Mouse (Mus musculus) G1E (cell line): ENCODE data around the gene Samd5. TPM values are rescaled to one million over a fixed set of nuclear protein-coding genes. Genes with fewer than 3 reads are reported as not detected.

Experiments used
- ATAC-seq: 2 replicates; pipeline ENCODE4 v1.8.0; 2016; ENCODE audit warnings: mild to moderate bottlenecking; ENCODE audit not compliant: insufficient number of reproducible peaks, poor library complexity, low FRiP score, severe bottlenecking; ENCODE audit errors: extremely low read depth
- DNase-seq: peaks from one replicate; pipeline ENCODE4 v3.0.0; 2012; ENCODE audit warnings: low spot score
- H3K27me3 ChIP-seq: 2 replicates; pipeline ENCODE4 v1.6.1; 2012; ENCODE audit warnings: mild to moderate bottlenecking, low read length, inconsistent platforms; ENCODE audit not compliant: insufficient read depth
- H3K36me3 ChIP-seq: replicated peaks from 2 replicates; pipeline ENCODE3; 2012; ENCODE audit warnings: mild to moderate bottlenecking, inconsistent platforms
- H3K4me1 ChIP-seq: 2 replicates; pipeline ENCODE4 v1.6.1; 2012; ENCODE audit warnings: low read depth, low read length, inconsistent platforms, mixed read lengths; ENCODE audit not compliant: insufficient read depth
- H3K4me3 ChIP-seq: 2 replicates; pipeline ENCODE4 v1.5.1; 2012; ENCODE audit warnings: low read depth, mild to moderate bottlenecking, inconsistent platforms, low read length, moderate library complexity, mixed read lengths
- H3K9me3 ChIP-seq: replicated peaks from 2 replicates; pipeline ENCODE4 v1.6.1; 2012; ENCODE audit warnings: inconsistent platforms
- CTCF ChIP-seq: IDR thresholded peaks from 2 replicates; pipeline ENCODE4 v1.5.1; 2012; ENCODE audit warnings: low read depth, low read length, inconsistent platforms, mixed read lengths
- GATA1 ChIP-seq: IDR thresholded peaks from 2 replicates; pipeline ENCODE4 v1.6.1; 2012; ENCODE audit warnings: borderline replicate concordance, low read length, inconsistent platforms, mixed read lengths
- GATA2 ChIP-seq: IDR thresholded peaks from 2 replicates; pipeline ENCODE4 v1.6.1; 2012; ENCODE audit warnings: low read depth, low read length, inconsistent platforms, borderline replicate concordance
- POLR2AphosphoS5 ChIP-seq: IDR thresholded peaks from 2 replicates; pipeline ENCODE4 v1.6.1; 2012; ENCODE audit warnings: low read depth, low read length, inconsistent platforms; ENCODE audit not compliant: insufficient replicate concordance
- TAL1 ChIP-seq: conservative IDR thresholded peaks from 2 replicates; pipeline ENCODE4 v1.6.1; 2012; ENCODE audit warnings: low read depth, low read length, inconsistent platforms, mixed read lengths
- polyA plus RNA-seq: library from polyadenylated mRNA; stranded (reverse); fragments of >175 nt; gene quantifications from 2 replicates; pipeline ENCODE4 v1.2.3, GENCODE M21; 2012
- total RNA-seq, 2 experiments: library from RNA; stranded (forward) in 1 of 2; stranded (reverse) in 1 of 2; fragments of 200-1000 nt in 1 of 2; fragments of >200 nt in 1 of 2; fragmentation: Nextera tagmentation in 1 of 2; gene quantifications; 2 replicates each; pipeline ENCODE4 v1.2.3; 2014 to 2017

Samd5 gene
- total and polyA plus RNA-seq, 3 experiments = 0.05 TPM; not detected in 2

DNA sequence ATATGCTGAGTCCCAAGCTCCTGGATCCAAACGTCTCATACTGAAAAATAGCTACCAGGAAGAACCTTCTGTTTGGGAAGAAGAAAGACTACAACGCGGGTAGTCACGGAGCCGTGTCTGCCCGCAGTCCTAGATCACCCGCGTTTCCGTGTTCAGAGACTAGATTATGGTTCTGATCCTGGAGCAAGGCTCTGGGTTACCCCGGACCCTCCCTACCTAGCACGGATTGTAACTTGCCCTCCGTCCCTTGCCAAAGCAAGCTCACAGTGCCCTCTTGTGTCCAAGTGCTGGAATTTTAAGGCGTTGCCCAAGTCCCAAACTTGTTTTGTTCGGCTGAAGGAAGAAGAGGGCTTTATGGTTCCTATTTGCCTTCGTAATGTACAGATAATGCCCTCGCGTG, 1.9 kb upstream of the Samd5 start:
- Histone ChIP-seq H3K27me3 (no peaks in the 10 kb centered on the region; the same call in 1 of the 2 replicates), H3K36me3 (no peaks in the 10 kb centered on the region), H3K4me1 (no peaks in the 10 kb centered on the region), H3K9me3 (peaks cover 9% of the 10 kb centered on the region; the same call in 1 of the 2 replicates), H3K4me3 (no peak overlapping the region)
- DNase-seq = no peak
- TF ChIP-seq POLR2AphosphoS5 (no peak), GATA2 (no peak), TAL1 (no peak), GATA1 (no peak), CTCF (no peak)
- no peak for ATAC-seq

GRCm38 (mm10) chr10:9676418-9676786, 1.4 kb upstream of the Samd5 start:
- H3K4me3 ChIP-seq = no peak overlapping the region
- TF ChIP-seq TAL1 (no peak), POLR2AphosphoS5 (no peak), CTCF (no peak), GATA1 (no peak), GATA2 (no peak)
- no peak for ATAC-seq
- DNase-seq = no peak
- H3K36me3 ChIP-seq = no peaks in the 10 kb centered on the region
- H3K4me1 ChIP-seq = no peaks in the 10 kb centered on the region
- H3K9me3 ChIP-seq = peaks cover 9% of the 10 kb centered on the region; the same call in 1 of the 2 replicates
- no peaks in the 10 kb centered on the region; the same call in 1 of the 2 replicates for H3K27me3 ChIP-seq

GRCm38 (mm10) chr10:9675550-9676417, 776 bp upstream of the Samd5 start:
- no peaks in the 10 kb centered on the region for H3K36me3 ChIP-seq
- H3K4me1 ChIP-seq = no peaks in the 10 kb centered on the region
- peaks cover 9% of the 10 kb centered on the region; the same call in 1 of the 2 replicates for H3K9me3 ChIP-seq
- DNase-seq (no peak), ATAC-seq (no peak)
- no peaks in the 10 kb centered on the region; the same call in 1 of the 2 replicates for H3K27me3 ChIP-seq
- TF ChIP-seq GATA2 (no peak), CTCF (no peak), TAL1 (no peak), GATA1 (no peak)
- no peak overlapping the region for H3K4me3 ChIP-seq

GRCm38 (mm10) chr10:9673276-9673675, 1.7 kb downstream of the Samd5 start:
- H3K4me1 ChIP-seq = no peaks in the 10 kb centered on the region
- peaks cover 9% of the 10 kb centered on the region; the same call in 1 of the 2 replicates for H3K9me3 ChIP-seq
- H3K4me3 ChIP-seq = no peak overlapping the region
- no peak for TF ChIP-seq POLR2AphosphoS5
- TF ChIP-seq TAL1 = no peak
- ATAC-seq = no peak
- no peak for DNase-seq
- no peaks in the 10 kb centered on the region for H3K36me3 ChIP-seq
- no peaks in the 10 kb centered on the region; the same call in 1 of the 2 replicates for H3K27me3 ChIP-seq

DNA sequence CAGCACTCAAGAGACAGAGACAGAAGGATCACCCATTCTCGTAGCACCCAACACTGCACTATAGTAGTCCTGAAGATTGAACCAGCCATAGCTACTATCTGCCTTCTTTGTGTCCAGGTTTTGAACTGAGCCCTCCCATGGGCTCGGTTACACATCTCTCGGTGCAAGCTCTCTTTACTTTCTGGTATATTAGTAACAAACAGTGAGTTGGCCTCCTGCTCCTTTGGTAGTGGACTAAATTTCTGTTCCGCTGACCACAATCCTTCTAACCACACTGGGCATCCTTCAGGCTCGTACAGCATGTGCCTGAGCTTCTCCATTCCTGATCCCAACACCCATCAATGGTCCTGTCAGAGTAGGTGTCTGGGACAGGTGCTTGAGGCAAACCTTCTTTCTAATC, 2.3 kb downstream of the Samd5 start:
- TF ChIP-seq CTCF = no peak
- TF ChIP-seq GATA1 = no peak
- no peak for TF ChIP-seq TAL1
- no peak for TF ChIP-seq POLR2AphosphoS5
- TF ChIP-seq GATA2 = no peak
- no peak for ATAC-seq
- Histone ChIP-seq H3K4me1 (no peaks in the 10 kb centered on the region), H3K9me3 (peaks cover 9% of the 10 kb centered on the region; the same call in 1 of the 2 replicates), H3K27me3 (no peaks in the 10 kb centered on the region; the same call in 1 of the 2 replicates), H3K4me3 (no peak overlapping the region), H3K36me3 (no peaks in the 10 kb centered on the region)
- no peak for DNase-seq

DNA sequence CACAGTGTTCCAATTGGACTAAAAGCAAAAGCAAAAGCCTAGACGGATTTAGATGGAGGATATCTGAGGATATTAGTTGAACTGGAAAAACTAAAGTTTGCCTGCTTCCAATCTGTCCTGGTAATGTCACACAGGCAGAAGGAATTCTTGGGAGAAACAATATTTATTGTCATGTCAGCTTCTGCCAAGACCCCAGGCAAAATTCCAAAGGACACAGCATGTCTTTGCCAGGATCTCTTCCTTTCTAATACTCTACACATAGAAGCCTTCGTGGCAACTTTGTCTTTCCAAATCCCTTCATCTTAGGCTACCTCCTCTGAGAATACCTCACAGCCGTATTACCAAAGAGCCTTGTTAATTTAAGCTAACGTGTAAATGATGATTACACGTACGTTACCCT, 4.7 kb downstream of the Samd5 start:
- Histone ChIP-seq H3K27me3 (no peaks in the 10 kb centered on the region; the same call in 1 of the 2 replicates), H3K9me3 (peaks cover 3% of the 10 kb centered on the region; the same call in 1 of the 2 replicates), H3K36me3 (no peaks in the 10 kb centered on the region), H3K4me3 (no peak overlapping the region), H3K4me1 (no peaks in the 10 kb centered on the region)
- DNase-seq (no peak), ATAC-seq (no peak)
- TF ChIP-seq GATA2 (no peak), CTCF (no peak), POLR2AphosphoS5 (no peak), TAL1 (no peak)
